Mouse (Mus musculus): Measurements from ENCODE around the gene Eif6.
A peak's percentile ranks its signal among the peaks of the same experiment; 100 is the strongest.

DNA sequence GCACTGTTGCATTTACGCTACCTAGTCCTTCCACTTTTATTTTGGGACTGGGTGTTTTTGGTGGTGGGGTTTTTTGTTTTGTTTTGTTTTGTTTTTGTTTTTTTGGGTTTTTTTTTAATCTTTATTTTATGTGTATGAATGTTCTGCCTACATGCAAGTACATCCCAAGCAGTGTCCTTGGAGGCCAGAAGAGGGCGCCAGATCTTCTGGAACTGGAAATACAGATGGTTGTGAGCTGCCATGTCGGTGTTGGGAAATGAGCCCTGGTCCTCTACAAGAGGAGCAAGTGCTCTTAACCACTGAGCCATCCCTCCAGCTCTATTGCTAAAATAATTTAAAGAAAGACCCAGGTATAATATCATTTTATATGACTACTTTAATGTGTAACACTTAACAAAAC lies 24.0 kb downstream of the Eif6 start:
- TF ChIP-seq CTCF (IDR thresholded peaks at IDR 0.05; ENCODE audit: borderline replicate concordance, insufficient read depth, low read length) (0 out of 2 replicates have a peak, but pooled peaks have one; percentile 11), POLR2A (IDR thresholded peaks at IDR 0.05; ENCODE audit: low read depth, low read length) (no peak)

Data from embryonic fibroblast, embryonic 13.5 days (primary cell).